Mouse (Mus musculus) C2C12 (cell line): ENCODE measurements around the gene Lcor.

Experiments
- CEBPB ChIP-seq: IDR thresholded peaks from one replicate; pipeline ENCODE4 v1.6.1; 2011; ENCODE audit warnings: low read depth, mild to moderate bottlenecking, control low read depth, moderate library complexity
- CTCF ChIP-seq: IDR thresholded peaks from one replicate; pipeline ENCODE4 v1.5.1; 2011; ENCODE audit not compliant: control insufficient read depth, insufficient read depth, insufficient read length
- MAX ChIP-seq: IDR thresholded peaks from one replicate; pipeline ENCODE4 v1.6.1; 2011; ENCODE audit warnings: mild to moderate bottlenecking, control low read depth
- MYOD1 ChIP-seq: IDR thresholded peaks from one replicate; pipeline ENCODE4 v1.6.1; 2011; ENCODE audit warnings: low read depth; ENCODE audit not compliant: control insufficient read depth, insufficient read length
- MYOG ChIP-seq: IDR thresholded peaks from one replicate; pipeline ENCODE4 v1.6.1; 2011; ENCODE audit not compliant: control insufficient read depth, insufficient read length; ENCODE audit errors: extremely low read depth
- USF1 ChIP-seq: IDR thresholded peaks from one replicate; pipeline ENCODE4 v1.6.1; 2011; ENCODE audit warnings: low read depth, mild to moderate bottlenecking, control low read depth, moderate library complexity

DNA sequence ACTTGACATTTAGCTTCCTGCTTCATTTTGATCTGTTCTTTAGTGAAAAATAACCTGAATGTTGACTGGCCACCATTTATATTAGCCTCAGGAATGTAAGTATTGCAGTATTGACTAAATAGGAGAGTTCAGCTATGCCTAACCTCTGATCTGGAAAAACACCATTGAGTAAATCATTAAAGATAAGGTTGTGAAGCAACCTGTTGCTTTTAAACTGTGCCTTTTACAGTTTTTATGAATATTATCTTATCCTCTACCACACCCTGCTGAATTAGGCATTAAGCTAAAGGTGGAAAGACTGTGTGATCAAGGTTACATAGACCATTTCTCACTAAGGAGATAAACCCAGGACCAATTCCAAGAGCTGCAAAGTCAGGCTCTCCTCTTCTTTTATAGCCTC lies 95.1 kb downstream of the Lcor start:
- TF ChIP-seq CTCF (no peak), MAX (no peak), USF1 (no peak), CEBPB (no peak), MYOG (no peak), MYOD1 (no peak)
